Mouse (Mus musculus) adrenal gland, adult 2 months (tissue): ENCODE measurements around the gene Gp9. TPM values are rescaled to one million over a fixed set of nuclear protein-coding genes. Genes with fewer than 3 reads are reported as not detected.

Source experiments
- DNase-seq: peaks from one replicate; pipeline ENCODE4 v3.0.0; 2021
- polyA plus RNA-seq: library from polyadenylated mRNA; depleted of rRNA; stranded (reverse); fragments of >200 nt; gene quantifications from 2 replicates; pipeline ENCODE4 v1.2.3, GENCODE M21; 2012; rRNA removed
- total RNA-seq, 2 experiments: library from RNA; stranded (reverse); gene quantifications; 2 replicates each; pipeline ENCODE4 v1.2.3; 2021

The Gp9 gene
- total and polyA plus RNA-seq, 3 experiments, result 0.45 to 1.0 TPM; not detected in 1

DNA sequence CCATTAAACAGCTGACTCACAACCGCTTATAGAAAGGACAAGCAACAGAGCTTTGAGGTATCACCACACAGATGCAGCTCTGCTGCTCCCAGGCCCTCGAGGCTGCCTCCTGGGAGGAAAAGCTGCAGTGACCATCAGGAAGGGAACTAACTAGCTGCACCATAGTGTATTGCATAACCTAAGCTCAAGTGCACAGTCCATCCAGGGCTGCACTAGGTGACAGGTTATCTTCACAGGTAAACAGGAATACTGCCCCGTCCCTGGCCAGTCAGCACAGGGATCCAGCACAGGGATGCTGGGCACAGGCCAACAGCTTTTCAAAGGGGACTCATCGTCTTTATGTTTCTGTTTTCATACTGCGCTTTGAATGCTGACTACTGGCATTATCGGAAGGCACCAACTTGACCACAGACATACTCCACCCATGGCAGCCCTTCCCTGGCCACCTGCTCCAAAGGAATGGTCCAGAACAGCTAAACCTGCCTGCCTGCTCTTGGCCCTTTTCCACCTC lies 31.8 kb downstream of the Gp9 start:
- no peak for DNase-seq

DNA sequence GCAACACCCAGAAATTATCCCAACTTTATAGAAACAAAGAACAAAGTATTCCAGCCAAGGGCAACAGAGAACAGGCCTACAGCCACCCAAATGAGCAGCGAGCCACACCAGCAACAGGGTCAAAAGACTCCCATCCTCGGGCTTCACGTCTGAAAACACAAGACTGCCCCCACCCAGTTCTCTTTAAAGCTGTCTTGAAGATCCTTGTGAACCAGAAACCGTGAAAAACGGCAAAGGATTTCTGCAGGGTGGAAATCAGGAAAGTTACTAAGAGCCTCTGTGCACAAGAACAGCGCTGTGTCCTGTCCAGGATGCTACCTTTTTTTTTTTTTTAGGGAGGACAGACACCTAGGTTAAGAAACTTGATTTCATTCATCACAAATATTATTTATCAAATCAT lies 32.4 kb downstream of the Gp9 start:
- no peak for DNase-seq

DNA sequence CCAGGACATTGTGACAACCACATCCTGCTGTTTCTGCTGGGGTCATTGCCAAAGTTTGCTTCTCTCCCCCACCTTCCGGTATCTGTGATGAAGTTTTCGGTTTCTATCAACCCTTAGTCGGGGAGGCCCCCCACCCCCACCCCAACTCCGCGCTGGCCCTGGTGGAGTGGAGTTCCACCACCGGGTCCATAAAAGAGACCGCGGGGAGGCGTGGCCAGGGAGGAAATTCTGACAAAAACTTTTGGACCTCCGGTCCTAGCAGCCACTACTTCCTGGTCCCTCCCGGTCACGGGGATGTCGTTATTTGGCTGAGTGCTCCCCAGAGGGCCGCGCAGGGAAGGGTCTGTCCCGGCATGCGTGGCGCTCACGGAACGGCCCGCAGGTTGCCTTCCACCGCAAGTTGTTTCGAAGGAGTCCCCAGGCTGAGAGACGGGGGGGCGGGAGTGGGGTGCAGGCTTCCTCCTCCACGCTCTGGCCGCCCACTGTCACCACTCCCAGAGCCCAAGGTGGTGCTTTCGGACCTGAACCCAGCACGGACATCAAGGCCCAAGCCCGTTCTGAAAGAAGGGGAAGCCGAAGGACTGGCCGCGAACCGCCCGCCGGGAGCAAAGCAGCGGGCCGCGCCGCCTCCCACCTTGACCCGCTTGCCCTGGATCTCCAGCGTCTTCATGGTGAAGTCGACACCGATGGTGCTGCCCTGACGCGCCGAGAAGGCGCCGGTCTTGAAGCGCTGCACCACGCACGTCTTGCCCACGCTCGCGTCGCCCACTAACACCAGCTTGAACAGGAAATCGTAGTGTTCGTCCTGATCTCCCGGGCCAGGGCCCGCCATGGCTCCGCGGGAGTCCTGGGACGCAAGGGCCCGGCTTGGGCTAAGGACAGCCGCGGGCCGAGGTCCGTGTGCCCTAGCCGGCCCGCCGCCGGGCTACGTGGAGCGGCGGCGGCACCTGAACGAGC lies 33.1 kb downstream of the Gp9 start:
- peak; percentile 85 for DNase-seq

DNA sequence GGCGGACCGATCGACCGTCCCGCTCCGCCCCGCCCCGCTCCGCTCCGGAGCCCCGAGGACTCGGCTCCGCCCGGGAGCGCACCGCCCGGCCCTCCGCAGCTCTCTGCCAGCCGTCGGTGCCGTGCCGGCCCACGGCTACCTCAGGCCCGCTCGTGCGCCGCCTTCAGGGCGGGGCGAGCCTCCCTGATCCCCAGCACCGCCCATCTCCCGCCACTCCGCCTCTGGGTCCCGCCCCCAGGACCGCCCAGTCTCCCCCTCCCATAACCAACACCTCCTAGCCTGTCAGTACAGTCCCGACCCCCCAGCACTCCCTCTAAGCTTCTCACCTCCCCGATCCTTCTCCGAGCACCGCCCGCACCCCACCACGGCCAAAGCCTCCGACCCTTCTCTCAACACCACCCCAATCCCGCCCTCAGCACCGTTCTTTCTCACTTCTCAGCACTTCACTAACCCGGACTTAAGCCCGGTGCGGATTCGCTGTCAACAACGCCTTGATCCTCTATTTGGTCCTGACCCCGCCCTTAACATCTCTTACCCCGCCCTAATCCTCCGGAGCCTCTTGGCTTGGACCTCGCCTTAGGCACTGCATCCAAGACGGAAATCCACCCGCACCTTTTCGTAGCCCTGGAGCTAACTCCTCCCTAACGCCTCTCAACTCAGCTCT lies 33.9 kb downstream of the Gp9 start, which contains the start of gene Rab43:
Gene Rab43, minus strand, starts transcription at position 490 of the 664 bp plus-strand sequence.
- DNase-seq, result peak; percentile 98

DNA sequence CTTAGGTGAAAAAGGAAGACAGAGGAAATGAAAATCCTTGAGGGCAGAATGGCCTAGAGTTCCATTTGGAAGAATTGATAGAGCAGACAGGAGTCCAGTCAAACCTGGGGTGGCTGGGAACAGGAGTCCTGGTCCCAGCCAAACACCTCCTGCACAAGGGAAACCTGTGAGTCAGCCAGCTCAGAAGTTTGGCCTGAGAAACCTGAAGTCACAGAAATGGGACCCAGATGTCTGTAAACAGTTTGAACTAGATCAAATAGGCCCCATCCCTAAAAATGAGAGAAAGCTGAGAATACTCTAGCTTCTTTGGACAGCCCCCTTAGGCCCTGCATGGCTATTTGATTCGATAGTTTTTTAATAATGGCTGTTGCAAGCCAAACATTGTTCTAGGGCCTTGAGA lies 34.8 kb downstream of the Gp9 start:
- no peak for DNase-seq

DNA sequence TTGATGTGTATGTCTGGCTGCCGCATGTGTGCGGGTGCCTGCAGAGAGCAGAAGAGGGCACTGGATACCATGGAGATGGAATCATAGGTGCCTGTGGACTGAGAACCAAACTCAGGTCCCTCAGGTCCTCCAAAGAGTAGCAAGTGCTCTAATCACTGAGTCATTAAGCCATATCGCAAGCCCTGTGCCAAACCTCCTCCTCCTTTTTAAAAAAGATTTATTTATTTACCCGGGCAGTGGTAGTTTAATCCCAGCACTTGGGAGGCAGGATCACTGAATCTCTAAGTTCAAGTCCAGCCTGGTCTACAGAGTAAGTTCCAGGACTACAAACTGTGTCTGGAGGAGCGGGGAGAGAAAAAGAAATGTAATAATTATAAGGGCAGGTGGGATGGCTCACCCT lies 36.6 kb downstream of the Gp9 start:
- DNase-seq, result no peak

DNA sequence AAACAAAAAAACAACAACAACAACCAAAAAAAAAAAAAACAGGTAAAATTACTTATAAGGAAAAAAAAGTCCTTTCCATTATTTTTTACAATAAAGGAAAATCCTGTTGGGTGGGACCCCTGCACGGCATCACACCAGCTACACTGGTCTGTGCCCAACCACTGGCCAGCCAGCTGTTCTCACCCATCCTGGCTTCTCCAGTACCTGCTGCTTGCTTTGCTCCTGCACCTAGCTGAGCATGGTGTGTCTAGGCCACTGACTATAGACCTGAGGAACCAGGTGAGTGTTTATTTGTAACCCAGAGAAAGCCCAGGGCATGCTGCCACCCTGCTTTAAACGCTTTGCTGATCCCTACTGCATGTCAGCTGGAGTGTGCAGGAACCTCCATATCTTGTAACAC lies 42.5 kb downstream of the Gp9 start:
- DNase-seq, result no peak

Other genes with a start within 250 kb of the Gp9 start
- gene Arhgap25, start 244.8 kb upstream of the Gp9 start, total RNA-seq, result 1 to 10 TPM; 3.1 TPM
- 0.39 and 0.49 TPM in 2 replicates for gene Arhgap25, start 244.8 kb upstream of the Gp9 start, polyA plus RNA-seq
- under 1 TPM; 0.37 to 0.93 TPM for gene Prokr1, start 187.3 kb upstream of the Gp9 start, total RNA-seq
- gene Prokr1, start 187.3 kb upstream of the Gp9 start, polyA plus RNA-seq, result 0.13 and 0.23 TPM in 2 replicates
- gene Aplf, start 105.9 kb upstream of the Gp9 start, total RNA-seq, result 1 to 10 TPM; 5.5 to 7.4 TPM
- gene Aplf, start 105.9 kb upstream of the Gp9 start, polyA plus RNA-seq, result 2.5 and 3.7 TPM in 2 replicates
- gene Efcc1, start 47.2 kb upstream of the Gp9 start, total RNA-seq, result 1 to 10 TPM in 1 of 2 experiments, under 1 TPM in 1; 0.63 to 1.1 TPM
- 1.1 and 1.4 TPM in 2 replicates for gene Efcc1, start 47.2 kb upstream of the Gp9 start, polyA plus RNA-seq
- gene Rab43, start 34.1 kb downstream of the Gp9 start, total RNA-seq, result 10 to 100 TPM; 28.0 to 28.2 TPM
- 27.6 and 30.6 TPM in 2 replicates for gene Rab43, start 34.1 kb downstream of the Gp9 start, polyA plus RNA-seq
- 1 to 10 TPM; 2.5 TPM for gene Gm45140, start 57.7 kb downstream of the Gp9 start, total RNA-seq
- 0.02 and 0.15 TPM in 2 replicates for gene Gm45140, start 57.7 kb downstream of the Gp9 start, polyA plus RNA-seq
- 10 to 100 TPM; 44.4 to 55.6 TPM for gene Isy1, start 60.7 kb downstream of the Gp9 start, total RNA-seq
- 3.1 and 3.8 TPM in 2 replicates for gene Isy1, start 60.7 kb downstream of the Gp9 start, polyA plus RNA-seq
- gene Cnbp, start 73.0 kb downstream of the Gp9 start, total RNA-seq, result 100 to 1,000 TPM; 333 to 380 TPM
- 73.9 and 76.1 TPM in 2 replicates for gene Cnbp, start 73.0 kb downstream of the Gp9 start, polyA plus RNA-seq
- gene Copg1, start 109.7 kb downstream of the Gp9 start, total RNA-seq, result 100 to 1,000 TPM; 102 to 104 TPM
- 26.0 and 41.0 TPM in 2 replicates for gene Copg1, start 109.7 kb downstream of the Gp9 start, polyA plus RNA-seq
- gene Hmces, start 135.9 kb downstream of the Gp9 start, total RNA-seq, result 10 to 100 TPM; 21.5 to 22.4 TPM
- 15.4 and 22.3 TPM in 2 replicates for gene Hmces, start 135.9 kb downstream of the Gp9 start, polyA plus RNA-seq
- 1 to 10 TPM; 7.4 to 9.5 TPM for gene H1fx, start 203.6 kb downstream of the Gp9 start, total RNA-seq
- 17.1 and 22.1 TPM in 2 replicates for gene H1fx, start 203.6 kb downstream of the Gp9 start, polyA plus RNA-seq